Mouse (Mus musculus) ovary, postnatal 10 days (tissue): Measurements from ENCODE around the gene Lrp1.

Source experiments
- DNase-seq: peaks from one replicate; pipeline ENCODE4 v3.0.0; 2022; ENCODE audit warnings: low spot score

The Lrp1 gene

GRCm38 (mm10) chr10:127592850-127593249 is 28.1 kb downstream of the Lrp1 start:
- no peak for DNase-seq

- DNase-seq: no peak
These were observed 28.5 kb downstream of the Lrp1 start for GRCm38 (mm10) chr10:127592423-127592822.

GRCm38 (mm10) chr10:127591514-127591913 is 29.4 kb downstream of the Lrp1 start:
- no peak for DNase-seq

GRCm38 (mm10) chr10:127590831-127591451 is 30.0 kb downstream of the Lrp1 start:
- DNase-seq: no peak

- DNase-seq: no peak
These were observed 30.7 kb downstream of the Lrp1 start for GRCm38 (mm10) chr10:127590256-127590655.

- DNase-seq: no peak
These were observed 33.2 kb downstream of the Lrp1 start for GRCm38 (mm10) chr10:127587776-127588175.

GRCm38 (mm10) chr10:127586209-127586608 is 34.7 kb downstream of the Lrp1 start:
- no peak for DNase-seq

GRCm38 (mm10) chr10:127585598-127585997 is 35.4 kb downstream of the Lrp1 start:
- DNase-seq: no peak

GRCm38 (mm10) chr10:127583649-127584048 is 37.3 kb downstream of the Lrp1 start:
- no peak for DNase-seq

GRCm38 (mm10) chr10:127581291-127581690 is 39.7 kb downstream of the Lrp1 start:
- DNase-seq: no peak

- no peak for DNase-seq
These were observed 43.0 kb downstream of the Lrp1 start for GRCm38 (mm10) chr10:127577982-127578381.

- no peak for DNase-seq
These were observed 43.8 kb downstream of the Lrp1 start for GRCm38 (mm10) chr10:127577156-127577555.

- DNase-seq: no peak
These were observed 44.5 kb downstream of the Lrp1 start for GRCm38 (mm10) chr10:127576381-127576961.

- no peak for DNase-seq
These were observed 45.2 kb downstream of the Lrp1 start for GRCm38 (mm10) chr10:127575741-127576140.

- no peak for DNase-seq
These were observed 48.7 kb downstream of the Lrp1 start for GRCm38 (mm10) chr10:127572281-127572680.

GRCm38 (mm10) chr10:127570937-127571641 is 49.9 kb downstream of the Lrp1 start:
- DNase-seq: no peak

- no peak for DNase-seq
These were observed 50.6 kb downstream of the Lrp1 start for GRCm38 (mm10) chr10:127570384-127570783.

- peak; percentile 60 for DNase-seq
These were observed 51.5 kb downstream of the Lrp1 start for GRCm38 (mm10) chr10:127569450-127569849.

- no peak for DNase-seq
These were observed 54.2 kb downstream of the Lrp1 start for GRCm38 (mm10) chr10:127566553-127567326.

GRCm38 (mm10) chr10:127564301-127564700 is 56.6 kb downstream of the Lrp1 start:
- DNase-seq: no peak

GRCm38 (mm10) chr10:127563840-127564239 is 57.1 kb downstream of the Lrp1 start:
- no peak for DNase-seq

- no peak for DNase-seq
These were observed 59.8 kb downstream of the Lrp1 start for GRCm38 (mm10) chr10:127561145-127561544.

- DNase-seq: no peak
These were observed 63.6 kb downstream of the Lrp1 start for GRCm38 (mm10) chr10:127557397-127557796.
